In the genomic region with DNA sequence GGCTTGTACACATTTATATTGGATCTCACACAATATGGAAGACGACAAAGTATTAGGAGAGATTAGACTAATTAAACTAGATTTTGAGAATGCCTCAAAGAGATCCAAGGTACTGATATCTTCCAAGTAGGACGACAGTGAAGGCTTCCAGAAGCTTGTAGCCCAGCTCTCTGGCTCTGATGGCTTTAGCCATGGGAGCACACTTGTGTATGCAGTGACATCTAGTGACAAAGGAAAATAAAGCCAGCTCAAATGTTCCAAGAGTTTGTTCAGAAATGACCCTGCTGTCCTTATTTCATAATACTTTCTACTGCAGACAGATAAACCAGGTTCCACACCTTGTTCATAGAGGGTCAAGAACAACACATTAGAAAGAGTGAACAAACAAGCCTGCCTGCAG, we compare ENCODE assay signal across 8 mouse cellular contexts.
DNase-seq lines count a peak whose midpoint lies in the region; ATAC-seq and TF ChIP-seq lines count a peak whose summit lies in the region.

No protein-coding gene starts in this region.

- peak; percentile 48 to 55 for DNase-seq in heart, adult 18-20 months
- peak; percentile 6 for DNase-seq in MN1 (ENCODE audit: low spot score)
- DNase-seq in cerebellum, adult 9-10 months, result peak; percentile 40
- peak; percentile 85 for DNase-seq in hindbrain, postnatal 0 days (ENCODE audit: low spot score)
- peak; percentile 27 for DNase-seq in lung, postnatal 14 days
- no peak for DNase-seq in spleen, postnatal 36 days (ENCODE audit: low spot score in 2 of 2)
- DNase-seq in B cell, adult 2 months, result no peak

- no peaks in the 10 kb centered on the region for H3K27me3 ChIP-seq in heart, embryonic 11.5 days (ENCODE audit: control insufficient read depth, insufficient read depth, low read length)
- H3K27me3 ChIP-seq in hindbrain, postnatal 0 days (ENCODE audit: insufficient read depth, low read length), result no peaks in the 10 kb centered on the region

- H3K4me3 ChIP-seq in heart, embryonic 11.5 days (ENCODE audit: low read depth, low read length), result no peak overlapping the region
- H3K4me3 ChIP-seq in hindbrain, postnatal 0 days (ENCODE audit: low read length), result no peak overlapping the region

- no peak overlapping the region for H3K9ac ChIP-seq in heart, embryonic 11.5 days (ENCODE audit: low read depth, low read length)
- no peak overlapping the region for H3K9ac ChIP-seq in hindbrain, postnatal 0 days (replicated peaks; ENCODE audit: low read length)

- 1% methylated on average over 2 of the region's 2 CpGs for WGBS in heart, embryonic 11.5 days (ENCODE audit: insufficient replicate concordance)
- WGBS in hindbrain, postnatal 0 days, result 9% methylated on average over 2 of the region's 2 CpGs

- no peak for ATAC-seq in heart, embryonic 11.5 days (replicated peaks; ENCODE audit: insufficient number of reproducible peaks, low FRiP score, low TSS enrichment)
- ATAC-seq in hindbrain, postnatal 0 days, result peak; percentile 70; the same call in 1 of the 2 replicates

- H3K36me3 ChIP-seq in heart, embryonic 11.5 days (ENCODE audit: control insufficient read depth, insufficient read depth, low read length), result no peaks in the 10 kb centered on the region
- H3K36me3 ChIP-seq in hindbrain, postnatal 0 days (ENCODE audit: insufficient read depth, low read length), result no peaks in the 10 kb centered on the region

- H3K9me3 ChIP-seq in heart, embryonic 11.5 days (replicated peaks; ENCODE audit: control insufficient read depth, low read length), result no peaks in the 10 kb centered on the region
- no peaks in the 10 kb centered on the region for H3K9me3 ChIP-seq in hindbrain, postnatal 0 days (ENCODE audit: low read length)

- peak; percentile 80 for TF ChIP-seq CTCF in hindbrain, postnatal 0 days (IDR thresholded peaks at IDR 0.05; ENCODE audit: low read depth)

- H3K4me2 ChIP-seq in heart, embryonic 11.5 days, result no peak overlapping the region
- no peak overlapping the region for H3K4me2 ChIP-seq in hindbrain, postnatal 0 days (ENCODE audit: low read depth, low read length)

- no peak overlapping the region for H3K27ac ChIP-seq in heart, embryonic 11.5 days (ENCODE audit: low read depth, low read length)
- H3K27ac ChIP-seq in hindbrain, postnatal 0 days, result no peak overlapping the region

- H3K4me1 ChIP-seq in heart, embryonic 11.5 days (ENCODE audit: control insufficient read depth, insufficient read depth, low read length), result no peaks in the 10 kb centered on the region
- H3K4me1 ChIP-seq in hindbrain, postnatal 0 days (ENCODE audit: insufficient read depth, low read length), result no peaks in the 10 kb centered on the region

Comparison
In these comparisons a context has a peak if more than half of its experiments do, and no peak if none do; other contexts are left out.
1. DNase-seq: peak in heart, adult 18-20 months (2 of 2), MN1 (single experiment), cerebellum, adult 9-10 months (single experiment), hindbrain, postnatal 0 days (single experiment) and lung, postnatal 14 days (single experiment); none in spleen, postnatal 36 days (0 of 2) and B cell, adult 2 months (0 of 2).